Mouse (Mus musculus) kidney, adult 2 months (tissue): ENCODE results near the gene Mpp4.

Source experiments
- CTCF ChIP-seq: fragments of 200-500 bp; conservative IDR thresholded peaks from 2 replicates; pipeline ENCODE4 v1.5.1; 2011; ENCODE audit warnings: low read depth, mild to moderate bottlenecking, control low read depth, low read length, moderate library complexity, mixed read lengths; ENCODE audit not compliant: insufficient read depth, insufficient read length
- POLR2A ChIP-seq: fragments of 200-500 bp; IDR thresholded peaks from one replicate; pipeline ENCODE4 v1.6.1; 2011; ENCODE audit warnings: low read depth, low read length, control low read depth

GRCm38 (mm10) chr1:59201561-59201960 is 38.4 kb upstream of the Mpp4 start:
- TF ChIP-seq CTCF: no peak
- TF ChIP-seq POLR2A: no peak
